Mouse (Mus musculus) urinary bladder, adult 2 months (tissue): ENCODE results near the gene Gm10251. TPM values are rescaled to one million over a fixed set of nuclear protein-coding genes. Genes with fewer than 3 reads are reported as not detected.
"Not testable (repeated sequence)": the region's sequence is repeated elsewhere in the genome, so short reads cannot be mapped to it uniquely, and the experiment has no call there.

Source experiments
- DNase-seq: peaks from one replicate; pipeline ENCODE4 v3.0.0; 2022; ENCODE audit warnings: low spot score
- polyA plus RNA-seq: library from polyadenylated mRNA; depleted of rRNA; stranded (reverse); fragments of >200 nt; gene quantifications from 2 replicates; pipeline ENCODE4 v1.2.3, GENCODE M21; 2012; rRNA removed

Gene Gm10251
- not detected in 2 replicates for polyA plus RNA-seq

GRCm38 (mm10) chr14:6684070-6684469 lies at the start of gene Gm10251:
Gene Gm10251, minus strand, starts transcription at chr14:6684170.
- DNase-seq: not testable (repeated sequence)

- DNase-seq: not testable (repeated sequence)
These were observed 36.2 kb upstream of the Gm10251 start, which contains the start of gene Gm8050 for GRCm38 (mm10) chr14:6720151-6720550. Gene Gm8050, minus strand, starts transcription at chr14:6720251.

- not testable (repeated sequence) for DNase-seq
These were observed 61.7 kb downstream of the Gm10251 start, which contains the start of gene Gm3460 for GRCm38 (mm10) chr14:6622318-6622717. Gene Gm3460, minus strand, starts transcription at chr14:6622418.

DNA sequence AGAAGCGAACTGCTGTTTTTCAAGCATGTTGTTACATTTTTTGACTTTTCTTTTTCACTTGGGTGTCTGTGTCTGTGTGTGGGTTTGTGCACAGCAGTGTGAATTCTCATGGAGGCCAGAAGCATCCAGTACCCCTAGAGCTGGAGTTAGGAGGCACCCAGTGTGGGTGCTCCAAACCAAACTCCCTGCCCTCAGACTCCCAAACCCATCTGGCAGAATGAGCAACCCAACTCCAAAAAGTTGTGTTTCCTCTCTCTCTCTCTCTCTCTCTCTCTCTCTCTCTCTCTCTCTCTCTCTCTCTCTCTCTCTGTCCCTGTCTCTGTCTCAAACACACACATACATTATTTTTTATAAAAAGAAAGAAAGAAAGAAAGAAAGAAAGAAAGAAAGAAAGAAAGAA lies 77.5 kb downstream of the Gm10251 start:
- peak; percentile 17 for DNase-seq

DNA sequence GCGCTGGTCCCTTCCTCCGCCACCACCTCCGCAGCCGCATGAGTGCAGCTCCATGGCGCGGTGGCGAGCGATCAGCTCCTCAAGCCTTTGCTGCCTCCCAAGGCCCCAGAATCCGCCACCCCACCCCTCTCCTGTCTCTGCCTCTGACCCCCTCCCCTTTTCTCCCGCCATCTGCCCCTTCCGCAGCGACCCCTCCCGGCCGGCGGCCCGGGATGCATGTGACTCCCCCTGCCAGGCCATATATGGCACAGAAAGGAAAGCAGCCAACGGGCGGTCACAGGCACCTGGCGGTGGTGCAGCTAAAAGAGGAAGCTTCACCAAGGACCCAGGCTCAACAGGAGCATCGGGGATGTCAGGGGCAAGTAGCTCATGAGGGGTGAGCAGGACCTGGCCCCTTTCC lies 79.0 kb downstream of the Gm10251 start:
- peak; percentile 29 for DNase-seq

DNA sequence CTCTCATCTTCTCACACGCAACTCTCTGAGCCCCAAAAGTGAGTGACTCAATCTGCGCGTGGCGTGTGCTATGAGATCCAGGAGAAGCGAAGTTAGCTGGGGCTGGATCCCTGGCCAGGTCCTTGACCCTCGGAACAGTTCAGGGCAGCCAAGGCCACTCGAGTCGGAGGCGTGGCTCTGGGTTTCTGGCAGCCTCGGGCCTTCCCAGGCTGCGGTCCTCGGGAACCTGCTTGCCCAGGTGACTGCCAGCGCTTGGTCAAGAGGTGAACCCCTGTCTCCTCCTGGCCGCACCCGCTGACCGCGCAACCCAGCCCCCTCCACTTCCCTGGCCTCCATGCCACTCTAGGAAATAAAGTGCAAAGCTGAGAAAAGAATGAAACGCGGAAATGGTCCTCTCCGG lies 79.4 kb downstream of the Gm10251 start:
- DNase-seq: peak; percentile 20

DNA sequence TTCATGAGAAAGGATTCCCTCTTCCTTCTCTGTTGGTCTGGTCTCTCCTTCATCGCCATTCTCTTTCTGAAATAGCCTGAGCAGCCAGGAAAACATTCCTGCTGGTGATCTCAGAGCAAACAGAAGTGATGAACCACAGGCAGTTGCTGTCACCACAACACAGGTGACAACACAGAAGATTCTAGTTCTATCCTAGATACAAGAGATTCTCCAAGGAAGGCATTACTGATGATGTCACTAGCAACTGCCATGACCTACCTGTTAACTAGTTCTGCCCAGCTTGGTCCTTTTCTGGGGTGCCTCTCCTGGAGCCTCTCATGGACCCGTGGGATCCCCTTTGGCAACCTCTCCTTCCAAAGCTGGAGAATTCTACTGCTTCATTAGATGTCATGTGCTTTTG lies 93.5 kb downstream of the Gm10251 start, which contains the start of gene Gm3629:
Gm3629 (minus strand) TSS at position 101 of the 400 bp plus-strand sequence.
- DNase-seq: not testable (repeated sequence)

Other genes starting within 250 kb of the Gm10251 start
- not detected in 2 replicates for gene Gm3594, start 239.6 kb downstream of the Gm10251 start, polyA plus RNA-seq
- gene Gm8356, start 146.9 kb downstream of the Gm10251 start, polyA plus RNA-seq: not detected in 2 replicates
- gene Gm3629, start 93.6 kb downstream of the Gm10251 start, polyA plus RNA-seq: 0.75 and 0.87 TPM in 2 replicates
- not detected in 2 replicates for gene Gm3460, start 61.8 kb downstream of the Gm10251 start, polyA plus RNA-seq
- 0.04 TPM in 1 of 2 replicates, not detected in the other for gene Gm8050, start 36.1 kb upstream of the Gm10251 start, polyA plus RNA-seq
- 9.9 and 19.2 TPM in 2 replicates for gene Gm3636, start 58.2 kb upstream of the Gm10251 start, polyA plus RNA-seq
- gene Gm8362, start 90.2 kb upstream of the Gm10251 start, polyA plus RNA-seq: not detected in 2 replicates
- not detected in 2 replicates for gene Gm3642, start 156.1 kb upstream of the Gm10251 start, polyA plus RNA-seq
- 1.4 and 1.8 TPM in 2 replicates for gene Gm3667, start 205.8 kb upstream of the Gm10251 start, polyA plus RNA-seq